Mouse (Mus musculus): Measurements from ENCODE around the gene Flywch2.

DNA sequence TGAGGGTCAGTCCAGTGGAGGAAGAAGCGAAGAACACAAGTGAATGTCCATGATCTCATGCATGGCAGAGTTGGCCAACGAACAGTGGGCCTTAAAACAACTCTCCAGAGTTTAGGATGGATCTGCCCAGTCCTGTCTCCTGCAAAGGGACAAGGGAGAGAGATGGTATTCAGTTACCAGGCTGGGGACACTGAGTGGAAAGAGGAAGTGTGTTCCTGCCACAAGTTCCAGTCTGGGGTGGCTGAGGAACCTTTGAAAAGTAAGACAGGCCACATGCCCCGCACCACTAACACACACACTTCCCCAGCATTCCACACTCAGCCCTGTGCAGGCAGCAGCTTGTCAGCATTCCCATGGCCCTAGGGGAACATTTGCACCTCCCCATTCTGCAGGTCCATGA lies 39.1 kb downstream of the Flywch2 start:
- TF ChIP-seq POLR2A (IDR thresholded peaks at IDR 0.05; ENCODE audit: insufficient read depth, low read length) (no peak), CTCF (IDR thresholded peaks at IDR 0.05; ENCODE audit: low read depth, low read length) (no peak), EP300 (IDR thresholded peaks at IDR 0.05; ENCODE audit: insufficient read depth, low read depth, low read length) (no peak)
